Mouse (Mus musculus) spleen, postnatal 0 days (tissue): ENCODE results near the gene Alppl2. TPM values are rescaled to one million over a fixed set of nuclear protein-coding genes. Genes with fewer than 3 reads are reported as not detected.

Experiments
- polyA plus RNA-seq: library from polyadenylated mRNA; unstranded; fragments of >200 nt; fragmentation: Nextera tagmentation; extraction: Ambion mirVana; gene quantifications from 2 replicates; pipeline ENCODE4 v1.2.1, GENCODE M21; 2015

Gene Alppl2
- polyA plus RNA-seq: 0.08 and 0.10 TPM in 2 replicates

DNA sequence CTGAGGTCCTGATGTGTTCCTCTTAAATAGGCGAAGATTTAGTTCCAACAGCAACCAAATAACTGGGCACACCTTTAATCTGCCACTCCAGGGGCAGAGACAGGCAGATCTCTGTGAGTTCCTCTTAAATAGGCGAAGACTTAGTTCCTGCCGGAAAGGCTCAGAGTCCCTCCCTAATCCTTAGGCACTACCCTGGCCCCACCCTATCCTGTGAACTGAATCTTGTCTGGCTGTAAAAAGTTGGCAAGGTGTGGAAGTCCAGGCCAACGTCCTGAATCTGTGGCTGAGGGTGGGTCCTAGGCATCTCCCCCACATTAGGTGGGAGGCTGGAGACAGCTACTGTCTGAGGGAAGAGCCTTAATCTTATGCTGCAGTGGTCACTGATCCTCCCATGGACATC is at the start of gene Alppl2:
Alppl2 (minus strand) TSS at position 101 of the 400 bp plus-strand sequence.

DNA sequence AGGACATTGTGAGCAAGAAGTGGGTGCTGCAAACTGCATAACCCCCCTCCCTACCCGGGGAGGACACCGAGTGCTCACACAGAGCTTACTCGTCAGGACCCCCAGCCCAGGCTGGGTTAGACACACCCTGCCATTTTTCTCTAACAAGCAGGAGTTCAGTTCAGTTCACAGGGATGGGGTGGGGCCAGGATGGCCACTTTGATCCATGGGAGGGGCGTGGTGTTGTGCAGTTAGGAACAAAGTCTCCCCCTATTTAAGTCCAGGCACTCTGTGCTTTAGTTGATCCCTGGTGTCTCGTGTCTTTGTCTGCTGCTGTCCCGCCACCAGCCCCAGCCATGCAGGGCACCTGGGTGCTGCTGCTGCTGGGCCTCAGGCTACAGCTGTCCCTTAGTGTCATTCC is 34.9 kb upstream of the Alppl2 start, which contains the start of gene Akp3:
Akp3 (plus strand) TSS at position 301 of the 400 bp plus-strand sequence.

DNA sequence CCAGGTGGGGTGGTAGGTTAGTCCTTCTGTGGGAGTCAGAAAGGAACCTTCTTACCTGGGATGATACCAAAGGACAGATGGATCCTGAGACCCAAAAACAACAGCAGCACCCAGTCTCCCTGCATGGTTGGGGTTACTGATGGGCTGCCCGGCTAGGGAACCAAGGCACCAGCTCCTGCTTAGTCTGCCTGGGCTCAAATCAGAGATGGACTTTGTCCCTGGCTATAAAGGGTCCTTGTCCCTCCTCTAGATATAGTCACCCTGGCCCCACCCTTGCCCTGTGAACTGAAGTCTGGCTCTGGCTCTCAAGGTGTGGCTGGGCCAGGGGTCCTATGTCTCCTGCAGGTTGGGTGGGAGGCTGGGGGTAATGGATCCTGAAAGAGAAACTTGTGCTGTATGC is 11.7 kb upstream of the Alppl2 start, which contains the start of gene Alpi:
Alpi (minus strand) TSS at position 196 of the 400 bp plus-strand sequence.

Other genes with a start within 250 kb of the Alppl2 start
- gene Alpi, start 11.7 kb upstream of the Alppl2 start, polyA plus RNA-seq: not detected in 2 replicates
- gene Akp3, start 35.0 kb upstream of the Alppl2 start, polyA plus RNA-seq: not detected in 2 replicates
- gene Ecel1, start 66.6 kb upstream of the Alppl2 start, polyA plus RNA-seq: 0.90 and 0.92 TPM in 2 replicates
- not detected in 2 replicates for gene Prss56, start 93.4 kb upstream of the Alppl2 start, polyA plus RNA-seq
- not detected in 2 replicates for gene Chrnd, start 100.7 kb upstream of the Alppl2 start, polyA plus RNA-seq
- 0.05 TPM in 1 of 2 replicates, not detected in the other for gene Chrng, start 114.7 kb upstream of the Alppl2 start, polyA plus RNA-seq
- gene Eif4e2, start 124.0 kb upstream of the Alppl2 start, polyA plus RNA-seq: 88.2 and 88.3 TPM in 2 replicates
- gene Efhd1, start 174.4 kb upstream of the Alppl2 start, polyA plus RNA-seq: 4.4 and 5.2 TPM in 2 replicates
- gene Gigyf2, start 237.1 kb upstream of the Alppl2 start, polyA plus RNA-seq: 25.3 and 26.4 TPM in 2 replicates